Mouse (Mus musculus) liver, embryonic 14.5 days (tissue): ENCODE data around the gene Iars. TPM values are rescaled to one million over a fixed set of nuclear protein-coding genes. Genes with fewer than 3 reads are reported as not detected.

Source experiments
- ATAC-seq: fragments of 200-750 bp; cut with Nextera tagmentation; 2 replicates; pipeline ENCODE4 v1.8.0; 2017; ENCODE audit warnings: moderate number of reproducible peaks, mild to moderate bottlenecking, moderate library complexity; ENCODE audit not compliant: insufficient read depth
- DNase-seq, 3 experiments: peaks; one replicate each; pipeline ENCODE4 v3.0.0-alpha.2; 2012 to 2013; ENCODE audit warnings: low read depth in 3 of 3, low spot score in 3 of 3
- H3K27ac ChIP-seq: fragments of 300-500 bp; sonication (generic); 2 replicates; pipeline ENCODE4 v1.5.1; 2014; ENCODE audit warnings: moderate library complexity, mild to moderate bottlenecking, control low read depth, inconsistent platforms
- H3K27me3 ChIP-seq: fragments of 300-500 bp; sonication (generic); 2 replicates; pipeline ENCODE4 v1.6.1; 2014; ENCODE audit warnings: mild to moderate bottlenecking, low read length, moderate library complexity; ENCODE audit not compliant: control insufficient read depth, insufficient read depth
- H3K36me3 ChIP-seq: fragments of 300-500 bp; sonication (generic); replicated peaks from 2 replicates; pipeline ENCODE4 v1.6.1; 2014; ENCODE audit warnings: low read depth; ENCODE audit not compliant: control insufficient read depth, insufficient read depth
- H3K4me1 ChIP-seq, 2 experiments: fragments of 200-500 bp in 1 of 2; fragments of 300-500 bp in 1 of 2; sonication (generic) in 1 of 2; replicated peaks; 2 replicates each; pipeline ENCODE4 v1.6.1; 2012 to 2014; ENCODE audit warnings: antibody characterized with exemption in 1 of 2, inconsistent platforms in 1 of 2, low read length in 1 of 2; ENCODE audit not compliant: control insufficient read depth in 2 of 2, insufficient read depth in 2 of 2
- H3K4me2 ChIP-seq: fragments of 300-500 bp; sonication (generic); 2 replicates; pipeline ENCODE4 v1.6.1; 2014; ENCODE audit warnings: low read depth, mild to moderate bottlenecking, control low read depth, moderate library complexity
- H3K4me3 ChIP-seq, 2 experiments: fragments of 200-500 bp in 1 of 2; fragments of 300-500 bp in 1 of 2; sonication (generic) in 1 of 2; 2 replicates each; pipeline ENCODE4 v1.5.1; 2012 to 2014; ENCODE audit warnings: low read depth in 2 of 2, low read length in 2 of 2, mild to moderate bottlenecking in 2 of 2, control low read depth in 1 of 2, inconsistent platforms in 1 of 2, moderate library complexity in 1 of 2; ENCODE audit not compliant: insufficient read depth in 1 of 2
- H3K9ac ChIP-seq: fragments of 300-500 bp; sonication (generic); replicated peaks from 2 replicates; pipeline ENCODE4 v1.6.1; 2014; ENCODE audit warnings: mild to moderate bottlenecking, control low read depth, moderate library complexity
- H3K9me3 ChIP-seq: fragments of 300-500 bp; sonication (generic); 2 replicates; pipeline ENCODE4 v1.6.1; 2016; ENCODE audit warnings: low read length, mixed read lengths; ENCODE audit not compliant: control insufficient read depth
- CTCF ChIP-seq: IDR thresholded peaks from 2 replicates; pipeline ENCODE4 v1.5.1; 2016; ENCODE audit warnings: antibody characterized with exemption, low read depth, control low read depth
- EP300 ChIP-seq: IDR thresholded peaks from 2 replicates; pipeline ENCODE4 v1.6.1; 2016; ENCODE audit warnings: antibody characterized with exemption, low read depth
- WGBS: fragments of 180-500 bp; shearing (Covaris S2); extraction: QIAGEN DNeasy Blood & Tissue Kit; methylation state at CpG from one replicate; pipeline ENCODE4 v1.1.7; 2014; ENCODE audit not compliant: insufficient replicate concordance; 5-methylcytosine and 5-hydroxymethylcytosine counted together
- polyA plus RNA-seq, 2 experiments: library from polyadenylated mRNA; depleted of rRNA in 1 of 2; stranded (reverse) in 1 of 2; unstranded in 1 of 2; fragments of >200 nt; fragmentation: Nextera tagmentation in 1 of 2; extraction: Ambion mirVana in 1 of 2; gene quantifications; 2 replicates each; pipeline versions ENCODE4 v1.2.1 to v1.2.3; 2012 to 2014

Gene Iars
- polyA plus RNA-seq, 2 experiments: 36.5 to 39.1 TPM

GRCm38 (mm10) chr13:49703216-49703779 is 21.4 kb downstream of the Iars start:
- H3K9ac ChIP-seq: no peak overlapping the region
- H3K27ac ChIP-seq: no peak overlapping the region
- H3K27me3 ChIP-seq: no peaks in the 10 kb centered on the region
- no peak overlapping the region for H3K4me2 ChIP-seq
- H3K4me1 ChIP-seq: no peaks in the 10 kb centered on the region
- H3K4me3 ChIP-seq: no peak overlapping the region
- 83% methylated on average over 11 of the region's 11 CpGs for WGBS
- ATAC-seq: no peak
- no peak for DNase-seq
- peaks cover 74% of the 10 kb centered on the region for H3K36me3 ChIP-seq
- TF ChIP-seq CTCF: no peak
- no peak for TF ChIP-seq EP300
- H3K9me3 ChIP-seq: no peaks in the 10 kb centered on the region

- no peak overlapping the region for H3K9ac ChIP-seq
- no peaks in the 10 kb centered on the region for H3K27me3 ChIP-seq
- peaks cover 0 to under 1% of the 10 kb centered on the region in 2 experiments; a peak in 1 of 4 replicates for H3K4me1 ChIP-seq
- peaks cover 85% of the 10 kb centered on the region for H3K36me3 ChIP-seq
- DNase-seq (no peak), ATAC-seq (no peak)
- TF ChIP-seq EP300: no peak
- no peak for TF ChIP-seq CTCF
- no peak overlapping the region for H3K4me2 ChIP-seq
- no peak overlapping the region for H3K4me3 ChIP-seq
- 88% methylated on average over 3 of the region's 3 CpGs for WGBS
- no peak overlapping the region for H3K27ac ChIP-seq
- H3K9me3 ChIP-seq: no peaks in the 10 kb centered on the region
Observed at GRCm38 (mm10) chr13:49706032-49706690, 24.3 kb downstream of the Iars start.

- no peak overlapping the region for H3K9ac ChIP-seq
- 82% methylated on average over 8 of the region's 8 CpGs for WGBS
- H3K9me3 ChIP-seq: no peaks in the 10 kb centered on the region
- no peak overlapping the region for H3K4me3 ChIP-seq
- H3K27ac ChIP-seq: no peak overlapping the region
- TF ChIP-seq EP300: no peak
- TF ChIP-seq CTCF: no peak
- DNase-seq (no peak), ATAC-seq (no peak)
- peaks cover 6 to 7% of the 10 kb centered on the region in 2 experiments; a peak in 3 of 4 replicates for H3K4me1 ChIP-seq
- no peaks in the 10 kb centered on the region for H3K27me3 ChIP-seq
- no peak overlapping the region for H3K4me2 ChIP-seq
- H3K36me3 ChIP-seq: peaks cover 80% of the 10 kb centered on the region
Observed at GRCm38 (mm10) chr13:49708311-49708710, 26.4 kb downstream of the Iars start.

- Histone ChIP-seq H3K4me3 (no peak overlapping the region), H3K9ac (no peak overlapping the region), H3K36me3 (peaks cover 72% of the 10 kb centered on the region), H3K27me3 (no peaks in the 10 kb centered on the region), H3K4me1 (peaks cover 6 to 7% of the 10 kb centered on the region in 2 experiments; a peak in 3 of 4 replicates), H3K9me3 (no peaks in the 10 kb centered on the region), H3K27ac (no peak overlapping the region), H3K4me2 (no peak overlapping the region)
- no peak for DNase-seq
- WGBS: 72% methylated on average over 12 of the region's 12 CpGs
- peak; percentile 67 for ATAC-seq
- TF ChIP-seq CTCF: no peak
- no peak for TF ChIP-seq EP300
Observed at GRCm38 (mm10) chr13:49712047-49712721, 30.3 kb downstream of the Iars start.

- Histone ChIP-seq H3K4me1 (no peaks in the 10 kb centered on the region), H3K27me3 (no peaks in the 10 kb centered on the region), H3K27ac (no peak overlapping the region), H3K4me3 (no peak overlapping the region), H3K4me2 (no peak overlapping the region), H3K9me3 (no peaks in the 10 kb centered on the region), H3K9ac (no peak overlapping the region), H3K36me3 (peaks cover 80% of the 10 kb centered on the region)
- DNase-seq (no peak), ATAC-seq (no peak)
- 67% methylated on average over 3 of the region's 3 CpGs for WGBS
- TF ChIP-seq CTCF: no peak
- no peak for TF ChIP-seq EP300
Observed at GRCm38 (mm10) chr13:49719310-49719709, 37.4 kb downstream of the Iars start.
